7 mouse cellular contexts compared by ENCODE assay signal in the genomic region with DNA sequence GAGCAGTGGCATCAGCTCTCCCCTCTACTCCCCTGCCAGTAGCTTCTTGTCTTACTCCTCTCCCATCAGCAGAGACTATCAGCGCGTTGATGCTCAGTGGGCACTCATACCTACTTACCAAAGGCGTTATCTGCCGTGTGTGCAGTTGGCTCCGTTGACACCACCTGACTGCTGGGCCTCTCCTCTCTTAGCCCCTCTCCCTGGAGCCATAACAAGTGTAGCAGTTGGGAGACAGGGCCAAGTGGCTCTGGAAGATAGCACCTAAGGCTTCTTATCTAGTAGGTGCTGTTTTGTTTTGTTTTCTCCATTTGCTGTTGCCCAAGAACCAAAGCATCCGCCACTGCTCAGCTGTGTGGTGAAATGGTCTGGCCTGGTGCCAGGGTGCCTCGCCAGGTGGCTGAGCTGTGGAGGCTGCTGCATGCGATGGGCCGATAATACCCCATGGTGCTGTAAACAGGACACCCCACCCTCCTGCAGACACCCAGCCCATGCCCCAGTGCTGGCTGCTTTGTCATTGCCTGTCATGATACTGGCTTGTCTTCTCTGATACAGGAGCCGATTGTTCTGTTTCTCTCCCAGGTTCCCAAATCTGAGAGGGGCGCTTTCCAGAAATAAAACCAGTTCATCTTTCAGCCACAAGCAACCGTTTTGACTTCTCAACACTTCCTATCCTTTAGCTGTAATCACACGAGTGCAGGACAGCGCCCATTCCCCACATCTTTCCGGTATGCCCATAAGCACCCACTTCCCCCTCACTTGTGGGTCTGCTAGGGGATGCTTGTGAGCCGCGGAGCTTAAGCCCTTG. TPM values are rescaled to one million over a fixed set of nuclear protein-coding genes. Genes with fewer than 3 reads are reported as not detected.
DNase-seq lines count a peak whose midpoint lies in the region; ATAC-seq and TF ChIP-seq lines count a peak whose summit lies in the region.

No protein-coding gene starts in this region.

- no peak for ATAC-seq in midbrain, embryonic 14.5 days (ENCODE audit: low FRiP score, low TSS enrichment)
- ATAC-seq in midbrain, embryonic 15.5 days (replicated peaks), result no peak
- peak; percentile 76 for ATAC-seq in intestine, postnatal 0 days
- peak; percentile 77 for ATAC-seq in stomach, embryonic 16.5 days (ENCODE audit: insufficient read depth, low FRiP score)

- H3K4me2 ChIP-seq in midbrain, embryonic 14.5 days (ENCODE audit: low read length), result no peak overlapping the region
- H3K4me2 ChIP-seq in midbrain, embryonic 15.5 days, result no peak overlapping the region
- no peak overlapping the region for H3K4me2 ChIP-seq in intestine, postnatal 0 days (replicated peaks; ENCODE audit: low read depth)
- H3K4me2 ChIP-seq in stomach, embryonic 16.5 days (ENCODE audit: low read depth, low read length), result no peak overlapping the region

- no peaks in the 10 kb centered on the region for H3K36me3 ChIP-seq in midbrain, embryonic 14.5 days (ENCODE audit: control insufficient read depth, insufficient read depth, low read length)
- no peaks in the 10 kb centered on the region for H3K36me3 ChIP-seq in midbrain, embryonic 15.5 days (replicated peaks)
- H3K36me3 ChIP-seq in intestine, postnatal 0 days (ENCODE audit: control insufficient read depth, insufficient read depth), result peaks cover 3% of the 10 kb centered on the region; the same call in 1 of the 2 replicates
- no peaks in the 10 kb centered on the region for H3K36me3 ChIP-seq in stomach, embryonic 16.5 days (ENCODE audit: control insufficient read depth, insufficient read depth, low read length)

- DNase-seq in midbrain, embryonic 14.5 days, result peak; percentile 25
- peak; percentile 81 for DNase-seq in adrenal gland, postnatal 10 days
- peak; percentile 43 for DNase-seq in gastrocnemius, adult 18-20 months (ENCODE audit: low spot score)
- peak; percentile 91 for DNase-seq in lung, postnatal 36 days

- no peaks in the 10 kb centered on the region for H3K27me3 ChIP-seq in midbrain, embryonic 14.5 days (ENCODE audit: control insufficient read depth, insufficient read depth, low read length)
- H3K27me3 ChIP-seq in midbrain, embryonic 15.5 days (replicated peaks), result no peaks in the 10 kb centered on the region
- H3K27me3 ChIP-seq in intestine, postnatal 0 days (replicated peaks; ENCODE audit: control insufficient read depth, insufficient read depth, low read length), result no peaks in the 10 kb centered on the region
- no peaks in the 10 kb centered on the region for H3K27me3 ChIP-seq in stomach, embryonic 16.5 days (ENCODE audit: control insufficient read depth, insufficient read depth, low read length)

- 79% methylated on average over 17 of the region's 17 CpGs for WGBS in midbrain, embryonic 14.5 days
- WGBS in midbrain, embryonic 15.5 days, result 75% methylated on average over 17 of the region's 17 CpGs
- WGBS in intestine, postnatal 0 days, result 69% methylated on average over 17 of the region's 17 CpGs
- 72% methylated on average over 17 of the region's 17 CpGs for WGBS in stomach, embryonic 16.5 days

- H3K9ac ChIP-seq in midbrain, embryonic 14.5 days (replicated peaks; ENCODE audit: low read length), result no peak overlapping the region
- H3K9ac ChIP-seq in midbrain, embryonic 15.5 days, result no peak overlapping the region
- H3K9ac ChIP-seq in intestine, postnatal 0 days (ENCODE audit: low read depth, low read length), result 0 out of 2 replicates have a peak overlapping the region, but pooled peaks have one; percentile 0
- H3K9ac ChIP-seq in stomach, embryonic 16.5 days (ENCODE audit: low read length), result no peak overlapping the region

- TF ChIP-seq CTCF in intestine, postnatal 0 days (IDR thresholded peaks at IDR 0.05; ENCODE audit: low read depth), result no peak

- H3K4me1 ChIP-seq in midbrain, embryonic 14.5 days (ENCODE audit: control insufficient read depth, insufficient read depth, low read length), result no peaks in the 10 kb centered on the region
- H3K4me1 ChIP-seq in midbrain, embryonic 15.5 days, result 0 out of 2 replicates have a peak, but pooled peaks cover 3% of the 10 kb centered on the region
- no peaks in the 10 kb centered on the region for H3K4me1 ChIP-seq in intestine, postnatal 0 days (replicated peaks; ENCODE audit: control insufficient read depth, insufficient read depth, low read length)
- H3K4me1 ChIP-seq in stomach, embryonic 16.5 days (ENCODE audit: control insufficient read depth, insufficient read depth, low read length), result peaks cover 24% of the 10 kb centered on the region

- no peak overlapping the region for H3K27ac ChIP-seq in midbrain, embryonic 14.5 days (replicated peaks; ENCODE audit: low read depth, low read length)
- H3K27ac ChIP-seq in midbrain, embryonic 15.5 days, result no peak overlapping the region
- no peak overlapping the region for H3K27ac ChIP-seq in intestine, postnatal 0 days (ENCODE audit: low read depth, low read length)
- H3K27ac ChIP-seq in stomach, embryonic 16.5 days (ENCODE audit: low read length), result 0 out of 2 replicates have a peak overlapping the region, but pooled peaks have one; percentile 14

- no peaks in the 10 kb centered on the region for H3K9me3 ChIP-seq in midbrain, embryonic 14.5 days (ENCODE audit: control insufficient read depth, low read length)
- no peaks in the 10 kb centered on the region for H3K9me3 ChIP-seq in midbrain, embryonic 15.5 days
- H3K9me3 ChIP-seq in intestine, postnatal 0 days (ENCODE audit: control insufficient read depth), result no peaks in the 10 kb centered on the region
- no peaks in the 10 kb centered on the region for H3K9me3 ChIP-seq in stomach, embryonic 16.5 days (replicated peaks; ENCODE audit: control insufficient read depth, low read length)

- H3K4me3 ChIP-seq in midbrain, embryonic 14.5 days (replicated peaks; ENCODE audit: low read depth, low read length), result no peak overlapping the region
- no peak overlapping the region for H3K4me3 ChIP-seq in midbrain, embryonic 15.5 days
- no peak overlapping the region for H3K4me3 ChIP-seq in intestine, postnatal 0 days (ENCODE audit: low read depth, low read length)
- no peak overlapping the region for H3K4me3 ChIP-seq in stomach, embryonic 16.5 days (replicated peaks; ENCODE audit: low read length)

RNA-seq across cellular contexts. Expression of gene Fam117a, which starts 19.9 kb away (rescaled TPM):
- 2.4 and 2.5 TPM in 2 replicates for polyA plus RNA-seq in midbrain, embryonic 14.5 days (2014; fragmentation: Nextera tagmentation; extraction: Ambion mirVana)
- polyA plus RNA-seq in midbrain, embryonic 15.5 days (2015; fragmentation: Nextera tagmentation; extraction: Ambion mirVana), result 2.2 and 2.3 TPM in 2 replicates
- total RNA-seq in adrenal gland, postnatal 10 days (2021), result 10 to 100 TPM; 21.6 to 25.9 TPM
- 1 to 10 TPM; 1.6 to 2.6 TPM for total RNA-seq in gastrocnemius, adult 18-20 months (2021)
- 5.5 and 7.4 TPM in 2 replicates for polyA plus RNA-seq in intestine, postnatal 0 days (2015; fragmentation: Nextera tagmentation; extraction: Ambion mirVana)
- 11.6 and 13.9 TPM in 2 replicates for polyA plus RNA-seq in stomach, embryonic 16.5 days (2015; fragmentation: Nextera tagmentation; extraction: Ambion mirVana)

RNA-seq across cellular contexts. Expression of gene Slc35b1, which starts 27.8 kb away (rescaled TPM):
- polyA plus RNA-seq in midbrain, embryonic 14.5 days (2014; fragmentation: Nextera tagmentation; extraction: Ambion mirVana), result 158 and 167 TPM in 2 replicates
- polyA plus RNA-seq in midbrain, embryonic 15.5 days (2015; fragmentation: Nextera tagmentation; extraction: Ambion mirVana), result 143 TPM in 2 replicates
- 10 to 100 TPM; 48.8 to 53.9 TPM for total RNA-seq in adrenal gland, postnatal 10 days (2021)
- total RNA-seq in gastrocnemius, adult 18-20 months (2021), result 10 to 100 TPM; 43.9 to 44.1 TPM
- polyA plus RNA-seq in intestine, postnatal 0 days (2015; fragmentation: Nextera tagmentation; extraction: Ambion mirVana), result 130 and 144 TPM in 2 replicates
- 91.7 and 98.9 TPM in 2 replicates for polyA plus RNA-seq in stomach, embryonic 16.5 days (2015; fragmentation: Nextera tagmentation; extraction: Ambion mirVana)

RNA-seq across cellular contexts. Expression of gene Kat7, which starts 46.6 kb away (rescaled TPM):
- 56.6 and 65.2 TPM in 2 replicates for polyA plus RNA-seq in midbrain, embryonic 14.5 days (2014; fragmentation: Nextera tagmentation; extraction: Ambion mirVana)
- 62.8 and 69.6 TPM in 2 replicates for polyA plus RNA-seq in midbrain, embryonic 15.5 days (2015; fragmentation: Nextera tagmentation; extraction: Ambion mirVana)
- total RNA-seq in adrenal gland, postnatal 10 days (2021), result 10 to 100 TPM; 52.0 to 63.0 TPM
- total RNA-seq in gastrocnemius, adult 18-20 months (2021), result 10 to 100 TPM; 19.7 to 23.9 TPM
- 29.7 and 30.2 TPM in 2 replicates for polyA plus RNA-seq in intestine, postnatal 0 days (2015; fragmentation: Nextera tagmentation; extraction: Ambion mirVana)
- polyA plus RNA-seq in stomach, embryonic 16.5 days (2015; fragmentation: Nextera tagmentation; extraction: Ambion mirVana), result 59.3 and 66.0 TPM in 2 replicates

RNA-seq across cellular contexts. Expression of gene Spop, which starts 57.2 kb away (rescaled TPM):
- polyA plus RNA-seq in midbrain, embryonic 14.5 days (2014; fragmentation: Nextera tagmentation; extraction: Ambion mirVana), result 138 and 161 TPM in 2 replicates
- polyA plus RNA-seq in midbrain, embryonic 15.5 days (2015; fragmentation: Nextera tagmentation; extraction: Ambion mirVana), result 208 and 234 TPM in 2 replicates
- 100 to 1,000 TPM; 104 to 121 TPM for total RNA-seq in adrenal gland, postnatal 10 days (2021)
- total RNA-seq in gastrocnemius, adult 18-20 months (2021), result 100 to 1,000 TPM; 162 to 171 TPM
- polyA plus RNA-seq in intestine, postnatal 0 days (2015; fragmentation: Nextera tagmentation; extraction: Ambion mirVana), result 54.1 and 61.2 TPM in 2 replicates
- polyA plus RNA-seq in stomach, embryonic 16.5 days (2015; fragmentation: Nextera tagmentation; extraction: Ambion mirVana), result 155 and 171 TPM in 2 replicates

Comparison
In these comparisons a context has a peak if more than half of its experiments do, and no peak if none do; other contexts are left out.
1. ATAC-seq: peak in intestine, postnatal 0 days (single experiment) and stomach, embryonic 16.5 days (single experiment); none in midbrain, embryonic 14.5 days (single experiment) and midbrain, embryonic 15.5 days (single experiment).
2. DNase-seq: peak in every context shown above with its lines; median percentile 91 in lung, postnatal 36 days; 81 in adrenal gland, postnatal 10 days; 43 in gastrocnemius, adult 18-20 months; 25 in midbrain, embryonic 14.5 days.